Mouse (Mus musculus) right cerebral cortex, postnatal 25 days (tissue): ENCODE results near the gene Fem1a.

Source experiments
- DNase-seq: peaks from one replicate; pipeline ENCODE4 v3.0.0; 2022

Gene Fem1a

GRCm38 (mm10) chr17:56281193-56281592, 24.6 kb downstream of the Fem1a start:
- DNase-seq = no peak

GRCm38 (mm10) chr17:56282802-56283201, 26.2 kb downstream of the Fem1a start:
- no peak for DNase-seq

GRCm38 (mm10) chr17:56283316-56283715, 26.7 kb downstream of the Fem1a start:
- peak; percentile 63 for DNase-seq

- DNase-seq = no peak
These were observed 29.4 kb downstream of the Fem1a start for GRCm38 (mm10) chr17:56285995-56286394.

GRCm38 (mm10) chr17:56287830-56288229, 31.2 kb downstream of the Fem1a start:
- no peak for DNase-seq

GRCm38 (mm10) chr17:56288866-56289265, 32.3 kb downstream of the Fem1a start:
- DNase-seq = no peak

GRCm38 (mm10) chr17:56289371-56290331, 33.0 kb downstream of the Fem1a start:
- no peak for DNase-seq

GRCm38 (mm10) chr17:56290388-56291170, 34.0 kb downstream of the Fem1a start:
- DNase-seq = no peak

- DNase-seq = peak; percentile 55
These were observed 34.5 kb downstream of the Fem1a start for GRCm38 (mm10) chr17:56291171-56291511.

- DNase-seq = no peak
These were observed 35.3 kb downstream of the Fem1a start for GRCm38 (mm10) chr17:56291826-56292475.

GRCm38 (mm10) chr17:56292531-56293222, 36.1 kb downstream of the Fem1a start, which contains the start of gene Plin3:
TSS of gene Plin3 (minus strand) at chr17:56292873.
- no peak for DNase-seq

- DNase-seq = no peak
These were observed 36.7 kb downstream of the Fem1a start for GRCm38 (mm10) chr17:56293291-56293690.

- DNase-seq = no peak
These were observed 37.6 kb downstream of the Fem1a start for GRCm38 (mm10) chr17:56294241-56294640.

- no peak for DNase-seq
These were observed 39.6 kb downstream of the Fem1a start for GRCm38 (mm10) chr17:56296201-56296600.

GRCm38 (mm10) chr17:56298238-56298637, 41.6 kb downstream of the Fem1a start:
- no peak for DNase-seq

- no peak for DNase-seq
These were observed 43.6 kb downstream of the Fem1a start, which contains the start of gene Arrdc5 for GRCm38 (mm10) chr17:56300186-56300585. TSS of gene Arrdc5 (minus strand) at chr17:56300286.

- DNase-seq = no peak
These were observed 45.9 kb downstream of the Fem1a start for GRCm38 (mm10) chr17:56302363-56302996.

- DNase-seq = no peak
These were observed 46.7 kb downstream of the Fem1a start, which contains the start of gene Uhrf1 for GRCm38 (mm10) chr17:56303160-56303846. TSS of gene Uhrf1 (plus strand) at chr17:56303321.

GRCm38 (mm10) chr17:56303847-56304586, 47.4 kb downstream of the Fem1a start:
- DNase-seq = peak; percentile 91

GRCm38 (mm10) chr17:56304718-56305117, 48.1 kb downstream of the Fem1a start:
- DNase-seq = no peak

GRCm38 (mm10) chr17:56305156-56305555, 48.5 kb downstream of the Fem1a start:
- no peak for DNase-seq
